Mouse (Mus musculus): Measurements from ENCODE around the gene Tmem44. TPM values are rescaled to one million over a fixed set of nuclear protein-coding genes. Genes with fewer than 3 reads are reported as not detected.
"Not testable (repeated sequence)": the region's sequence is repeated elsewhere in the genome, so short reads cannot be mapped to it uniquely, and the experiment has no call there.

Tmem44 gene
- polyA plus RNA-seq, 1 experiment from 2014 or later: 64.7 TPM

DNA sequence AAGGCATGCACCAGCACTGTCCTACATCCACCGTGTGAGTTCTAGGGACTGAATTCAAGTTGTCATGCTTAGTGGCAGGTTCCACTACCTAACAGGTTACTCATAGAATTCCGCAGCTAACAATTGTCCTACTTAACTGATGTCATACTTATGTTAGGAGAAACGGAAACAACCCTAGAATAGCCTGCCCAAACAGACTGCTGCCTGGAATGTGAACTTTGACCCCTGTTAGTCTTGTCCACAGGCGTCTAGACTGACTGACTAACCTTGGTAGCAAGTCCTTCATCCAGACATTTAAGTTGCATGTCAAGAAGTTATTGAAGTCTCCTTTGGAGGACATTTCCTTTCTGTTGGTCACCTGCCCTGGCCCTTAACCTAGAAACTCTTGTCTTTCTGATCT is 64.1 kb downstream of the Tmem44 start:
- H3K36me3 ChIP-seq: no peaks in the 10 kb centered on the region
- 85% methylated on average over 4 of the region's 4 CpGs for WGBS
- H3K4me1 ChIP-seq: no peaks in the 10 kb centered on the region
- no peak for ATAC-seq (ENCODE audit: low FRiP score)
- no peak overlapping the region for H3K27ac ChIP-seq (replicated peaks)
- H3K9ac ChIP-seq (replicated peaks): no peak overlapping the region
- H3K9me3 ChIP-seq (replicated peaks): no peaks in the 10 kb centered on the region
- no peak overlapping the region for H3K4me2 ChIP-seq
- H3K4me3 ChIP-seq (replicated peaks): no peak overlapping the region
- H3K27me3 ChIP-seq (replicated peaks): no peaks in the 10 kb centered on the region

DNA sequence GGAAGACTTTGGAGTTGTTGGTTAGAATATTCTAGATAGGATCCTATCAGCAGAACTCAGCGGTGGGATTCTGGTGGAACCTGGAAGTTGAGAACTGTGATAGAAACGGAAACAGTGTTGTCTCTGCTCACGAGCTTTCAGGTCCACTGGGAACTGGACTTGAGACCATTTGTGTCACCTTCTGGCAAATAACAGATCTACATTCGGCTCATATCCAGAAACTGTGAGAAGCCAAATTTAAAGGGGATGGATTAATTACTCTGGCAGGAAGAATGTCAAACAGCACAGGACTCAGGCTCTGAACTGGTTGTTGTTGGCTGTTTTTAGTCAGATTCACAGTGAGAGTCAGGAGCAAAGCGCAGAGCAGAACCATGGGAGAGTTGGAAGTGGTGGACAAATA is 72.9 kb downstream of the Tmem44 start:
- no peaks in the 10 kb centered on the region for H3K27me3 ChIP-seq (replicated peaks)
- no peaks in the 10 kb centered on the region for H3K4me1 ChIP-seq
- H3K27ac ChIP-seq (replicated peaks): no peak overlapping the region
- no peak overlapping the region for H3K4me2 ChIP-seq
- no peaks in the 10 kb centered on the region for H3K9me3 ChIP-seq (replicated peaks)
- H3K9ac ChIP-seq (replicated peaks): no peak overlapping the region
- WGBS: 94% methylated on average over 5 of the region's 5 CpGs
- no peak for ATAC-seq (ENCODE audit: low FRiP score)
- no peaks in the 10 kb centered on the region for H3K36me3 ChIP-seq
- H3K4me3 ChIP-seq (replicated peaks): no peak overlapping the region

- no peaks in the 10 kb centered on the region for H3K4me1 ChIP-seq
- no peaks in the 10 kb centered on the region for H3K9me3 ChIP-seq (replicated peaks)
- ATAC-seq (ENCODE audit: low FRiP score): no peak
- 52% methylated on average over 3 of the region's 3 CpGs for WGBS
- no peak overlapping the region for H3K9ac ChIP-seq (replicated peaks)
- no peaks in the 10 kb centered on the region for H3K27me3 ChIP-seq (replicated peaks)
- no peak overlapping the region for H3K4me2 ChIP-seq
- H3K36me3 ChIP-seq: no peaks in the 10 kb centered on the region
- no peak overlapping the region for H3K27ac ChIP-seq (replicated peaks)
- no peak overlapping the region for H3K4me3 ChIP-seq (replicated peaks)
Measured at GRCm38 (mm10) chr16:30477006-30477405, 73.6 kb downstream of the Tmem44 start.

GRCm38 (mm10) chr16:30475633-30476461 is 74.8 kb downstream of the Tmem44 start:
- Histone ChIP-seq H3K4me3 (replicated peaks) (no peak overlapping the region), H3K9ac (replicated peaks) (no peak overlapping the region), H3K36me3 (no peaks in the 10 kb centered on the region), H3K4me2 (no peak overlapping the region), H3K9me3 (replicated peaks) (0 out of 2 replicates have a peak, but pooled peaks cover 3% of the 10 kb centered on the region), H3K27ac (replicated peaks) (no peak overlapping the region; the same call in 1 of the 2 replicates), H3K4me1 (no peaks in the 10 kb centered on the region), H3K27me3 (replicated peaks) (no peaks in the 10 kb centered on the region)
- no peak for ATAC-seq (ENCODE audit: low FRiP score)
- whole genome bisulfite sequencing: 61% methylated on average over 10 of the region's 10 CpGs

DNA sequence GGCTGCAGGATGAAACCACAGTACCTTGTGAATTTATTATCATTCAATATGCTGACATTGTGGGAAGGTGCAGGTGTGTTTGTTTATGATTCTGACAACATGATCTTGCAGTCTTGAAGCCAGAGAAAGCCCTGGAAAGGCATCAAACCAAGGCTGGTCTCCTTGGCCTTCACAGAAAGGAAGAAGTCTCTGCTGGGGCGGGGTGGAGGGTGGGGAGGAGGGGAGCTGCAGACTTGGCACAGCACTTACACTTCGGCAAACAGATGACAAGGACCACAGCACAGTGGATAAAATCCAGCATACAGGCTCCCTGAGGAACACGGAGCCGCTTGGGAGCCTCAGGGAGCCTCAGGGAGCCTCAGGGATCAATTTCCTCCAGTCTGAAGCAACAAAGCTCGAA is 78.2 kb downstream of the Tmem44 start:
- 61% methylated on average over 5 of the region's 5 CpGs for WGBS
- no peaks in the 10 kb centered on the region for H3K27me3 ChIP-seq (replicated peaks)
- no peak overlapping the region for H3K9ac ChIP-seq (replicated peaks)
- H3K4me3 ChIP-seq (replicated peaks): no peak overlapping the region
- H3K4me1 ChIP-seq: no peaks in the 10 kb centered on the region
- H3K9me3 ChIP-seq (replicated peaks): 0 out of 2 replicates have a peak, but pooled peaks cover 3% of the 10 kb centered on the region
- no peaks in the 10 kb centered on the region for H3K36me3 ChIP-seq
- no peak overlapping the region for H3K4me2 ChIP-seq
- H3K27ac ChIP-seq (replicated peaks): no peak overlapping the region
- ATAC-seq (ENCODE audit: low FRiP score): no peak

DNA sequence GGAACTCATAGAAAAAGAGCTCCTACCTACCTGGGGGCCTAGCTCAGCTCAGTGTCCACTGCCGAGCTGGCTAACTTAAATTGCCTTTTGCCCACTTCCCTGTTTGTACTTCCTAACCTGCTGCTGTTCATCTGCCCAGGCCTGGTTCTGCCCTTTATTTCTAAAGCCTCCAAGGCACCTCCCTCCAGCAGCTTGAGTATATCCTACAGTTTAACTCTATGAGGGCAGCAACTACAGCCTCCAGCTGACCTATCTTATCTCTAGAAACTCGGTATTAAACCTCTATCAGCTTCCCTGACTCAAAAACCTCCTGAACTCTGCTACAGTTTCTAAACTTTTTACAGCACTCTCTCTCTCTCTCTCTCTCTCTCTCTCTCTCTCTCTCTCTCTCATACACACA is 78.7 kb downstream of the Tmem44 start:
- H3K4me3 ChIP-seq (replicated peaks): no peak overlapping the region
- ATAC-seq (ENCODE audit: low FRiP score): no peak
- no peaks in the 10 kb centered on the region for H3K4me1 ChIP-seq
- 81% methylated on average over 2 of the region's 2 CpGs for WGBS
- no peak overlapping the region for H3K4me2 ChIP-seq
- H3K9me3 ChIP-seq (replicated peaks): 0 out of 2 replicates have a peak, but pooled peaks cover 3% of the 10 kb centered on the region
- H3K27me3 ChIP-seq (replicated peaks): no peaks in the 10 kb centered on the region
- no peak overlapping the region for H3K27ac ChIP-seq (replicated peaks)
- no peaks in the 10 kb centered on the region for H3K36me3 ChIP-seq
- H3K9ac ChIP-seq (replicated peaks): no peak overlapping the region

- Histone ChIP-seq H3K9ac (replicated peaks) (no peak overlapping the region), H3K9me3 (replicated peaks) (0 out of 2 replicates have a peak, but pooled peaks cover 3% of the 10 kb centered on the region), H3K4me3 (replicated peaks) (no peak overlapping the region), H3K4me2 (no peak overlapping the region), H3K27me3 (replicated peaks) (no peaks in the 10 kb centered on the region), H3K27ac (replicated peaks) (no peak overlapping the region), H3K36me3 (no peaks in the 10 kb centered on the region), H3K4me1 (no peaks in the 10 kb centered on the region)
- no peak for ATAC-seq (ENCODE audit: low FRiP score)
- 93% methylated on average over 6 of the region's 6 CpGs for WGBS
Measured at GRCm38 (mm10) chr16:30468944-30469343, 81.7 kb downstream of the Tmem44 start.

GRCm38 (mm10) chr16:30465680-30466298 is 84.9 kb downstream of the Tmem44 start:
- H3K4me3 ChIP-seq (replicated peaks): no peak overlapping the region
- ATAC-seq (ENCODE audit: low FRiP score): no peak

DNA sequence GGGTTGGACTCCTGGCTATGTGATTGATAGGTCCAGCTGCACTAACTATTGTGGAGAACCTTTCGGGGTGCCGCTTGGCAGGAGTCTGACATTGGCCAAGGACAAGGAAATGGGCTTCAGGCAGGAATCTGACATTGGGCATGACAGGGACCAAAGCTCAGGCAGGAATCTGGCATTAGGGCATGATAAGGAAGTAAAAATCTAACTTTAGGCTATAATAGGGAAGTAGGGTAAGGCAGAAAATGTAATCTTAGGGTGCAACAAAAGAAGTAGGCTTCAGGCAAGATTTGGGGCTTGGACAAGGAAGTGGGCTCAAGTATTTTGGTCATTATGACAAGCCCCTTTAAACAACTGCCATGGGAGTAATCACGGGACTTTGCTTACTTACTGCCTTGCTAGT is 85.9 kb downstream of the Tmem44 start:
- H3K27ac ChIP-seq (replicated peaks); H3K27me3 ChIP-seq (replicated peaks); H3K36me3 ChIP-seq; H3K4me1 ChIP-seq; H3K9me3 ChIP-seq (replicated peaks); H3K4me2 ChIP-seq; H3K4me3 ChIP-seq (replicated peaks); H3K9ac ChIP-seq (replicated peaks); ATAC-seq (ENCODE audit: low FRiP score): not testable (repeated sequence)
- WGBS: 93% methylated on average over 3 of the region's 3 CpGs

More at GRCm38 (mm10) chr16:30465680-30466298, 84.9 kb downstream of the Tmem44 start:
- Histone ChIP-seq H3K27ac (replicated peaks) (no peak overlapping the region), H3K4me2 (no peak overlapping the region), H3K36me3 (no peaks in the 10 kb centered on the region), H3K9me3 (replicated peaks) (no peaks in the 10 kb centered on the region), H3K9ac (replicated peaks) (no peak overlapping the region), H3K27me3 (replicated peaks) (no peaks in the 10 kb centered on the region), H3K4me1 (no peaks in the 10 kb centered on the region)
- WGBS: 74% methylated on average over 5 of the region's 5 CpGs

Other genes starting within 250 kb of the Tmem44 start
- gene Gp5, start 240.1 kb downstream of the Tmem44 start, polyA plus RNA-seq (2015; fragmentation: Nextera tagmentation; extraction: Ambion mirVana): 0.52 and 1.2 TPM in 2 replicates
- gene Atp13a3, start 144.9 kb downstream of the Tmem44 start, polyA plus RNA-seq (2015; fragmentation: Nextera tagmentation; extraction: Ambion mirVana): 7.8 and 8.8 TPM in 2 replicates
- 44.1 and 50.9 TPM in 2 replicates for gene Lsg1, start 36.8 kb upstream of the Tmem44 start, polyA plus RNA-seq (2015; fragmentation: Nextera tagmentation; extraction: Ambion mirVana)
- 23.1 and 24.7 TPM in 2 replicates for gene Fam43a, start 48.9 kb upstream of the Tmem44 start, polyA plus RNA-seq (2015; fragmentation: Nextera tagmentation; extraction: Ambion mirVana)

Measured in neural tube, embryonic 15.5 days (tissue).